Mouse (Mus musculus): ENCODE measurements around the gene Sugct.

DNA sequence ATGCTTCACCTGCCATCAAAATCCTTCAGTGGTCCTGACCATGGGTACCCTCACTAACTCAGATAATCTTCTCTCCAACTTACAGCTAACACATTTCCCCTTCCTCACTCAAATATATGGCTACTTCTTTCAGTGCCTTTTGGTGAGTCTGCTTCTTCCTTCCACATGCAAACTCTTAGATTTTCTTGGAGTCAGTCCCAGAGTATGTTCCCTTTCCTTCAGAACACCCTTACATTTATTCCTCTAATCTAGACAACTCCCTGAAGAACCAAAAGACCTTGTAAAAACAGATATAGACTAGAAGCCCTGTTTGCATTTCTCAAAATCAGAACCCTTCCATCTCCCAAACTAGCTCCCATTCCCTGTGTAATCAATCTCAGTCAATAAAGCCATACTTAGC, 862.3 kb downstream of the Sugct start:
- TF ChIP-seq CTCF (IDR thresholded peaks at IDR 0.05; ENCODE audit: low read depth): no peak
- no peak for TF ChIP-seq EP300 (IDR thresholded peaks at IDR 0.05; ENCODE audit: low read depth)
